Mouse (Mus musculus) right cerebral cortex, postnatal 4 days (tissue): ENCODE data around the gene Hpdl.

Source experiments
- DNase-seq: peaks from one replicate; pipeline ENCODE4 v3.0.0-alpha.2; 2022

Gene Hpdl

DNA sequence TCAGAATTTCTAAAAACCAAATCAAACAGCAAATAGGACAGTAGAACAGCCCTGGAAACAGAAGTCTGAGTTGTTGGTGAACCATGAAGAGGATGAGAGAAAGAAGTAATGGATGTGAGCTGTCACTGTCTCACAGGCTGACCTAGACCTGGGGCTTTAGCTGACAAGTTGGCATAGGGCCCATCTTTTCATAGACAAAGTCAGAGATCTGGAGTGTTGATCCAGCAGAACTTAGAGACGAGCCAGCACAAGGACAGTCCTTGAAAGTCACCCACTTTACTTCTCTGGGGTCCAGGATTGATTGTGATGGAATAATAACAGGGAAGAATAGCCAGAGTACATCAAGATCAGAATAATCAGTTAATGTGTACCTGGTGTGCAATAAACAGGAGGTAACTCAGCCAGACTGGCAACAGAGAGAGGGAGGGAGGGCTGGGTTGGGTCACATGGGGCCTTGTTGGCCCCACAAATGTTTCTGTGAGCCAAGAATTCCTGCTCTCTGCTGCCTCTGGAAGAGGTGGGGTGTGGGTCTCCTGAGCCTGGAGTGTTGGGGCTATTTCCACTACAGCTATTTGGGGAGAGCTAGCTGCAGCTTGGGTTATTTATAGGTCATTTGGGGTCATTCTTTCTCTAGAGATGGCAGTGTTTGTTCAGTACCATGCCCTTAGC, 24.9 kb downstream of the Hpdl start:
- no peak for DNase-seq

DNA sequence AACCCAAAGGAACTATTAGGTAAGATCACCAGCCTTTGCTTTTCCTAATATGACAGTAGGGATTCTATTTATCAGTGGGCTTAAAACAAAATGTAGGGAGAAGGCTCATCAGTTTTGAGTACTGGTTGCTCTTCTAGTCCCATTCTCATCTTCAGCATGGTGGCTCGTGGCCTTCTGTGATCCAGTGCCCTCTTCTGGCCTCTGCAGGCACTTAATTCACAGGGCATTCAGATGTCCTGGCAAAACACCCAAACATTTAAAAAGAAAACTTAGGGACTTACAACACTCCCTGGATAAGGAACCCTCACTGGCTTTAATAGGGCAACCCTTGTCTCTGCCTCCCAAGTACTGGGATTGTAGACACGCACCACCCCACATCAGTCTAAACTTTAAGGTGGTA, 27.2 kb downstream of the Hpdl start:
- no peak for DNase-seq

DNA sequence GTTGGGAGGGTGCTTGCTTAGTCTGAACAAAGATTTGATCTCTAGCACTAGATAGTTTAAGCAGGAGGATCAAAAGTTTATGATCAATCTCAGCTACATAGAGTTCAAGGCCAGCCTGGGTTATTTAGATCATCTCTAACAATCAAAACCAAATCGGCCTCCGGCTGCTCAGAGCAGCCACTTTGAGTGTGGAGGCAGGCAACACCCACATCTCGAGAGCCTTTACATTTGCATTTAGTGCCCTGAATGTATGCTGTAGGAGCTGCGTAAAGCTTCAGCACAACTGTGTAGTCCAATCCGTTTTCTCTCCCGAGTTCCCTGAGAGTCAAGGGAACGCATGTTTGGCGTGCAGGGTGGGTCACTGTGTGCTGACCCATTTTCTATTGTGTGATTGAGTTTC, 29.1 kb downstream of the Hpdl start:
- DNase-seq = no peak

DNA sequence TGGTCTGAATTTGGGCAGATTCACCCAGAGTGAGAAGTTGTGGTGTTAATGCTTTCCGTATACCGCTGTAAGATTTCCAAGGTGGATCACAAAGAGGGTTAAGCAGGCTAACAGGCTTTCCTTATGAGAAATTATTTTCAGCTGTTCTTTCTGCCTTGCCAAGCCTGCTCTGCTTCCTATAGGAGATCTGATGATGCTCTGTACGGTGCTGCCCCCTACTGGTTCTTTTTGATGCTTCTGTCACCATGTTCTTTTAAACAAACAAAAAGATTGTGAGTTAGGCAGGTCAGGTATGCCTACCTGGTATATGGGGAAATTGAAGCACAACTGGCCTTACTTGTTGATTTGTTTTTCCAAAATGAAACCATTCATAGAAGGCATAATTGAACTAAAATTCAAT, 32.6 kb downstream of the Hpdl start:
- peak; percentile 83 for DNase-seq

DNA sequence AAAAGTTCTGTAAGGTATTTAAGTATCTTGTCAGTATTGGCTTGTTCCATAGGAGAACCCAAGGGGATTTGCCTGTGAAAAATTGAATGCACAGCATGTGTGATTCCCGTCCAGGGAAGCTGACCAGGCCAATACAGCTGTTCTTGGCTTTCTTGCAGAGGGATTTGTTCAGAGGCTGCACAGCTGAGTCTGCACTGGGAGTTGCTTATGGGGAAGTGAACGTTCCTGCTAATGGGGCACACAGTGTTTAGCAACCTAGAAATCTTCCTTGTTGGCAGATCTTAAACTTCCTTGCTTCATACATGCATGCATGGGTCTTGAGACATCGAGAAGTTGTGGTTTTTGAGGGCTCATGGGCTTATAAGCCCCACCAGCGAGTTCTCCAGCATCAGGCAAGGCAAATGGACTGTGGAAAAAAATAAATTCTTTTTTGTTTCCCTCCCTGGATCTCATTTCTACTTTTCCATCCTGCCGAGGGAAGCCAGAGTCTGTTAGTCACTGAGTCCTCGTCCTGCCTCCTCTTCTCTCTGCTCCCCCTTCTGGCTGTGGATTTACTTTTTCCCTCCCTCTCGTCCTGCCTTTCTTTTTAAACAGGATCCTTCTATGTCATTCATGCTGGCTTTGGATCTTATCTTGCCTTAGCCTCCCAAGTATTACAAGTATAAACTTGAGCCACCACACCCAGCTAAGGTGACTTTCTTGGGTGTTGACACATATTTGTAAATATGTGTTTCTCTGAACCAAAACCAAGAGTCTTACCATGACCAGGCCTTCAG, 33.3 kb downstream of the Hpdl start:
- no peak for DNase-seq

DNA sequence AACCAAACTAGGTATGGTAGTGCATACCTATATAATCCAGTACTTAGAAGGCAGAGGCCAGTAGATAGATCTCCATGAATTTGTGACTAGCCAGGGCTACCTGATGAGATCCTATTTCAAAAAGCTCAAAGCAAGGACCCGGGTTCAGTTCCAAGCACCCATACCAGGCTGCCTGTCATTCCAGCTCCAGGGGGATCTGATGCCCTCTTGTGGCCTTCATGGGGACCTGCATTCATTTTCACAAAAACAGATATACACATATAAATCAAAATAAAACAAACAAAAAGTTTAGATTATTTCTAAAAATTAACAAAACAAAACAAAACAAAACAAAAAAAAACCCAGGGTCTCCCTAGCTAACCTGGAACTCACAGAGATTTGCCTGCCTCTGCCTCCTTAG, 34.9 kb downstream of the Hpdl start:
- DNase-seq = no peak

DNA sequence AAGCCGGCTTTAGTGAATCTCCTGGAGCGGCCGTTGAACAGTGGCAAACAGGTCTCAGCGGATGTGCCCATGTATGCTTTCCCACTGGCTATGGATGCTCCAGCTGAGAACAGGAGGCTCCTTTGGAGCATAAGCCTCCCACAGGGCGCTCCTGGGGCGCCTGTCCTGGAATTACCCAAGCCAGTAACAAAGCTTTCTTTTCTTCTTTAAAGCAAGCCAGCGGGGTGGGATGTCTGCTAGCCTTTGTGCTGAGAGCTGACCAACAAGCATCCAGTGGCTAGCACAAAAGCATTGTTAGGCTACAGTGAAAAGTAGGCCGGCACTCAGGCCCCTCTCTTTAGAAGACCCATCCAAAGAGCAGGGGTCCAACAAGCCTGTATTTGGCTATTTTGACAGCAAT, 39.3 kb downstream of the Hpdl start:
- DNase-seq = no peak

DNA sequence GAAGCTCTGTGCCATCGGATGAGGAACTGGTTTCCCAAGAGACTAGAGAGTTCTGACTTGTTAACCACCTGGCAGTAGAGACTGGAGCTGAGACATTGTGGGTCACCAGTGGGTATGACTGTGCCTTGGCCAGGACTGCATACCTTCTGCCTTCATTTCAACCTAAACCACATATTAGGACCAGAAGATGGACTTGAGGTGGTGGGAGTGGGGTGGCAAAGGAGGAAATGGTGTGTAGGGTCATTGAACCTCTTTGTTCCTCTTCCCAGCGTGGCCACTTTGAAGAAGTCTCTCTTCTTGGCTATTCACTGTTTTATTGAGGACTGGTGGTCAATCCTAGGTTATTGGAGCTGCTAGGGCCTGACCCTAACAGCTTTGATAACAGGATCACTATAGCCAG, 40.1 kb downstream of the Hpdl start:
- DNase-seq = no peak

DNA sequence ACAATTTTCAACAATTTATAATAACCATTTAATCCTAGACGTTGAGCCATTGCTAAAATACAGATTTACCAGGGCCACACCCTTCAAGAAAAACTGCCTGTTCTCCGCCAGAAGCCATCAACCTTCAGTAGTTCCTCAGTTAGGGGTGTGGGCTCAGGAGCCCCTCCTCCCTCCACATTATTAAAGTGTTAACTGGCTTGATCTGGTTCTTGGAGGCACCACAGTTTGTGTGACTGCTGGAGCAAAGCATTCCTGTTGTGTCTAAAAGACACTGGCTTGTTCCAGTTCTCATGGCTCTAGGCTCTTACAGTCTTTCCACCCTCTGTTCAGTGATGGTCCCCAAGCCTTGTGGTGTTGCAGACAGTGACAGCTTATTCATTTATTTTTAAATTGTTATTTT, 41.0 kb downstream of the Hpdl start:
- no peak for DNase-seq

DNA sequence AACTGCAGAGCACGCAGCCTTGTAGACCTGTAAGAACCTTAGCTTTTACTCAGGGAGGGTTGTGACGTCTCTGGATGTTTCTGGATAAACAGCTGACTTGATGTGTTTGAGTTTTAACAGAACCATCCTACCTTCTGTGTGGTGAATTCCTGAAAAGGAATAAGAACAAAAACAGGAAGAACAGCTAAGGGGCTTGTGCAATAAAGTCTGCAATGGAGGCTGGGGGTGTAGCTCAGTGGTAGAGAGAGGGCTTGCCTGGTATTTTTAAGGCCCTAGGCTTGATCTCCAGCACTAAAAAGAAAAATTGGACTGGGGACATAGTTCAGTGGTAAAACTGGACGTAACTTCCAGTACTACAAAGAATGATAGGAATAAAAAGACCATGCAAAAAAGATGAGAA, 44.4 kb downstream of the Hpdl start:
- DNase-seq = no peak

DNA sequence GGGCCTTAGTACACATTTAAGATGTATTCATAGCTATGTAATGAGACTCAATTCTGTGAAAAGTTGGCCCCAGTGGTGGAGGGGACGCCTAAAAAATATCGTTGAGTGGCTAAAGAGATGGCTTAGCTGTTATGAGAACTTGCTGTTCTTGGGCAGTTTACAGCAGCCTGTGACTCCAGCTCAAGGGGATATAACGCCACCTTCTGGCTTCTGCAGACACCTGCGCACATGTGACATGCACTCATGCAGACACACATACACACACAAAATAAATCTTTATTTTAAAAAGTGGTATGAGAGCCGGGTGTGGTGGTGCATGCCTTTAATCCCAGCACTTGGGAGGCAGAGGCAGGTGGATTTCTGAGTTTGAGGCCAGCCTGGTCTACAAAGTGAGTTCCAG, 45.1 kb downstream of the Hpdl start:
- DNase-seq = no peak
